Mouse (Mus musculus): Measurements from ENCODE around the gene Ddhd1.

DNA sequence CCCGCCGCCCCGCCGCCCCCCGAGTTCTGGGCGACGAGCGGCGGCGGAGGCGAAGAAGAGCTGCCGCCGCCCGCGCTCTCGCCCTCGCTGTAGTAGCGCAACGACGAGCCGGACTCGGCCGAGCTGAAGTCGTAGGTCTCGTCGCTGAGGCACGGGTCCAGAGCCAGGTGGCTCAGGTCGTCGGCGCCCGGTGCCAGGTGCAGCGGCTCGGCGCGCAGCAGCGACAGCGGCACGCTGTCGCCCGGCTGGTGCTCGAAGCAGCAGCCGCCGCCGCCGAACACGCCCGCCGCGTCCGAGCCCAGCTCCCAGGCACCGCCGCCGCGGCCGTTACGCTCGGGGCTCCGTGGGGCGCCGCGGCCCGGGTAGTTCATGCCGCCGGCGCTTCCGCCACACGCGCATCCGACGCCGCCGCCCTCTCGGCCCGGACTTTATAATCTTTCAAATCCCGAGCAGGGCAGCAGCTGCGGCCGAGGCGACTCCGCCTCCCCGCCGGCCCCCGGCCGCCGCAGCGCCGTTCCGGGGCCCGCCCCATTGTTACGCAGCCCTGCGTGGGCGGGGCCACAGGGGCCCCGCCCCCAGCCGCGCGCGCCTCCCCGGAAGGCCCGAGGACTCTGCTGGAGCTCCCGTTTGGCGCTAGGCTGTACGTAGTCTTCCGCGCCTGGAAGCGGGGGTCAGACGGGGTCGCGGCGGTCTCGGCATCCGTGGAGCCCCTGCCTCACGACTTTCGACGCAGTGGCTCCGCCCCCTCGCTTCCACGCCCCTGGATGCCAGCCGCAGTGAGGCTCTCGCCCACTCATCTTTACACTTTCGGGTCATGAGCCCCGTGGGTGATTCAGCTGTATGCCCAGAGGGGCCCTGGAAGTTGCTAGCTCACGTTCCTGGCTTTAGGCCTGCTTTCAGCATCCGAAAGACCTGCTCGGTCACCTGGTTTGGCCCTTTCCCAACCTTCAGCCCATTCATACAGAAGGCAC lies at the start of gene Ddhd1:
- TF ChIP-seq CTCF (IDR thresholded peaks at IDR 0.05; ENCODE audit: low read depth, low read length) (no peak), TAL1 (conservative IDR thresholded peaks at IDR 0.05; ENCODE audit: low read depth, low read length) (no peak), GATA1 (IDR thresholded peaks at IDR 0.05; ENCODE audit: borderline replicate concordance, low read length) (no peak)
